Mouse (Mus musculus) stomach, embryonic 16.5 days (tissue): ENCODE results near the gene Gclm. TPM values are rescaled to one million over a fixed set of nuclear protein-coding genes. Genes with fewer than 3 reads are reported as not detected.

ENCODE experiments used
- ATAC-seq: fragments of 200-750 bp; cut with Nextera tagmentation; 2 replicates; pipeline ENCODE4 v1.8.0; 2017; ENCODE audit warnings: moderate number of reproducible peaks, moderate TSS enrichment; ENCODE audit not compliant: insufficient read depth, low FRiP score
- H3K27ac ChIP-seq: fragments of 300-500 bp; sonication (generic); 2 replicates; pipeline ENCODE4 v1.5.1; 2014; ENCODE audit warnings: low read length
- H3K27me3 ChIP-seq: fragments of 300-500 bp; sonication (generic); 2 replicates; pipeline ENCODE4 v1.6.1; 2014; ENCODE audit warnings: low read length, control low read depth, mixed read lengths; ENCODE audit not compliant: control insufficient read depth, insufficient read depth
- H3K36me3 ChIP-seq: fragments of 300-500 bp; sonication (generic); 2 replicates; pipeline ENCODE4 v1.6.1; 2014; ENCODE audit warnings: low read length; ENCODE audit not compliant: control insufficient read depth, insufficient read depth
- H3K4me1 ChIP-seq: fragments of 300-500 bp; sonication (generic); 2 replicates; pipeline ENCODE4 v1.6.1; 2014; ENCODE audit warnings: low read length, control low read depth, mixed read lengths; ENCODE audit not compliant: control insufficient read depth, insufficient read depth
- H3K4me2 ChIP-seq: fragments of 300-500 bp; sonication (generic); 2 replicates; pipeline ENCODE4 v1.6.1; 2014; ENCODE audit warnings: low read depth, low read length, mixed read lengths
- H3K4me3 ChIP-seq: fragments of 300-500 bp; sonication (generic); replicated peaks from 2 replicates; pipeline ENCODE4 v1.5.1; 2014; ENCODE audit warnings: mild to moderate bottlenecking, low read length
- H3K9ac ChIP-seq: fragments of 300-500 bp; sonication (generic); 2 replicates; pipeline ENCODE4 v1.6.1; 2014; ENCODE audit warnings: low read length
- H3K9me3 ChIP-seq: fragments of 300-500 bp; sonication (generic); replicated peaks from 2 replicates; pipeline ENCODE4 v1.6.1; 2016; ENCODE audit warnings: low read length, control low read depth; ENCODE audit not compliant: control insufficient read depth
- WGBS: fragments of 180-500 bp; shearing (Covaris S2); extraction: QIAGEN DNeasy Blood & Tissue Kit; methylation state at CpG from one replicate; pipeline ENCODE4 v1.1.7; 2014; 5-methylcytosine and 5-hydroxymethylcytosine counted together
- polyA plus RNA-seq: library from polyadenylated mRNA; unstranded; fragments of >200 nt; fragmentation: Nextera tagmentation; extraction: Ambion mirVana; gene quantifications from 2 replicates; pipeline ENCODE4 v1.2.1, GENCODE M21; 2015

The Gclm gene
- polyA plus RNA-seq = 60.8 and 69.5 TPM in 2 replicates

GRCm38 (mm10) chr3:122245215-122245877, at the start of gene Gclm:
Gclm (plus strand) TSS chr3:122245557.
- no peaks in the 10 kb centered on the region for H3K9me3 ChIP-seq
- H3K4me1 ChIP-seq = peaks cover 16% of the 10 kb centered on the region; the same call in 1 of the 2 replicates
- no peaks in the 10 kb centered on the region for H3K27me3 ChIP-seq
- H3K36me3 ChIP-seq = no peaks in the 10 kb centered on the region
- H3K4me3 ChIP-seq = peak within 1 kb of the TSS; percentile 88
- peak; percentile 97 for ATAC-seq
- H3K27ac ChIP-seq = peak within 1 kb of the TSS; percentile 87
- under 1% methylated on average over 75 of the region's 90 CpGs for WGBS
- peak within 1 kb of the TSS; percentile 81 for H3K4me2 ChIP-seq
- peak within 1 kb of the TSS; percentile 90 for H3K9ac ChIP-seq

- Histone ChIP-seq H3K4me2 (no peak overlapping the region), H3K4me1 (peaks cover 11% of the 10 kb centered on the region; the same call in 1 of the 2 replicates), H3K4me3 (no peak overlapping the region), H3K9ac (no peak overlapping the region), H3K36me3 (no peaks in the 10 kb centered on the region), H3K27me3 (no peaks in the 10 kb centered on the region), H3K9me3 (no peaks in the 10 kb centered on the region), H3K27ac (no peak overlapping the region)
- 71% methylated on average over 4 of the region's 4 CpGs for WGBS
- ATAC-seq = no peak
Observed at GRCm38 (mm10) chr3:122196621-122197298, 48.6 kb upstream of the Gclm start.

GRCm38 (mm10) chr3:122198532-122198931, 46.8 kb upstream of the Gclm start:
- Histone ChIP-seq H3K9ac (no peak overlapping the region), H3K27me3 (no peaks in the 10 kb centered on the region), H3K36me3 (no peaks in the 10 kb centered on the region), H3K9me3 (no peaks in the 10 kb centered on the region), H3K27ac (peak overlapping the region; percentile 77), H3K4me2 (no peak overlapping the region), H3K4me3 (no peak overlapping the region), H3K4me1 (peaks cover 23% of the 10 kb centered on the region)
- WGBS = 39% methylated on average over 2 of the region's 2 CpGs
- ATAC-seq = peak; percentile 27; the same call in 1 of the 2 replicates

- Histone ChIP-seq H3K4me3 (no peak overlapping the region), H3K9ac (no peak overlapping the region), H3K36me3 (no peaks in the 10 kb centered on the region), H3K4me2 (no peak overlapping the region), H3K27me3 (no peaks in the 10 kb centered on the region), H3K9me3 (no peaks in the 10 kb centered on the region), H3K4me1 (peaks cover 23% of the 10 kb centered on the region), H3K27ac (peak overlapping the region; percentile 79)
- peak; percentile 87 for ATAC-seq
- 37% methylated on average over 8 of the region's 8 CpGs for WGBS
Observed at GRCm38 (mm10) chr3:122198966-122199381, 46.4 kb upstream of the Gclm start.

- Histone ChIP-seq H3K4me2 (no peak overlapping the region), H3K9ac (no peak overlapping the region), H3K27me3 (no peaks in the 10 kb centered on the region), H3K4me1 (peaks cover 23% of the 10 kb centered on the region), H3K4me3 (no peak overlapping the region), H3K36me3 (no peaks in the 10 kb centered on the region), H3K27ac (peak overlapping the region; percentile 79), H3K9me3 (no peaks in the 10 kb centered on the region)
- ATAC-seq = no peak
- 80% methylated on average over 4 of the region's 4 CpGs for WGBS
Observed at GRCm38 (mm10) chr3:122199600-122199999, 45.8 kb upstream of the Gclm start.

GRCm38 (mm10) chr3:122200017-122200416, 45.3 kb upstream of the Gclm start:
- Histone ChIP-seq H3K9me3 (no peaks in the 10 kb centered on the region), H3K4me3 (no peak overlapping the region), H3K9ac (no peak overlapping the region), H3K4me1 (peaks cover 23% of the 10 kb centered on the region), H3K27ac (peak overlapping the region; percentile 79; the same call in 1 of the 2 replicates), H3K27me3 (no peaks in the 10 kb centered on the region), H3K36me3 (no peaks in the 10 kb centered on the region), H3K4me2 (no peak overlapping the region)
- 87% methylated on average over 5 of the region's 5 CpGs for WGBS
- ATAC-seq = no peak

GRCm38 (mm10) chr3:122200447-122200846, 44.9 kb upstream of the Gclm start:
- Histone ChIP-seq H3K9me3 (no peaks in the 10 kb centered on the region), H3K4me3 (no peak overlapping the region), H3K4me2 (no peak overlapping the region), H3K4me1 (peaks cover 23% of the 10 kb centered on the region), H3K27me3 (no peaks in the 10 kb centered on the region), H3K36me3 (no peaks in the 10 kb centered on the region), H3K27ac (no peak overlapping the region), H3K9ac (no peak overlapping the region)
- no peak for ATAC-seq
- WGBS = 82% methylated on average over 5 of the region's 5 CpGs

GRCm38 (mm10) chr3:122202307-122202732, 43.0 kb upstream of the Gclm start:
- Histone ChIP-seq H3K27me3 (no peaks in the 10 kb centered on the region), H3K27ac (peak overlapping the region; percentile 70), H3K9me3 (no peaks in the 10 kb centered on the region), H3K4me1 (peaks cover 23% of the 10 kb centered on the region), H3K9ac (no peak overlapping the region), H3K4me2 (no peak overlapping the region), H3K36me3 (no peaks in the 10 kb centered on the region), H3K4me3 (no peak overlapping the region)
- ATAC-seq = no peak
- 35% methylated on average over 5 of the region's 5 CpGs for WGBS

GRCm38 (mm10) chr3:122203675-122204329, 41.6 kb upstream of the Gclm start:
- Histone ChIP-seq H3K36me3 (no peaks in the 10 kb centered on the region), H3K27me3 (no peaks in the 10 kb centered on the region), H3K4me1 (peaks cover 27% of the 10 kb centered on the region), H3K4me3 (no peak overlapping the region), H3K9me3 (no peaks in the 10 kb centered on the region), H3K4me2 (no peak overlapping the region), H3K27ac (no peak overlapping the region), H3K9ac (no peak overlapping the region)
- WGBS = 72% methylated on average over 9 of the region's 9 CpGs
- ATAC-seq = no peak
